Mouse (Mus musculus) left cerebral cortex, postnatal 14 days (tissue): Measurements from ENCODE around the gene Cyp2c70. TPM values are rescaled to one million over a fixed set of nuclear protein-coding genes. Genes with fewer than 3 reads are reported as not detected.

Experiments used
- total RNA-seq, 2 experiments: library from RNA; stranded (reverse); gene quantifications; 2 replicates each; pipeline ENCODE4 v1.2.3; 2021

The Cyp2c70 gene
- total RNA-seq, 2 experiments from 2014 or later = 2.4 to 3.0 TPM

Other genes with a start within 250 kb of the Cyp2c70 start
- not detected for gene Cyp2c37, start 194.9 kb downstream of the Cyp2c70 start, total RNA-seq
- gene Cyp2c54, start 113.5 kb downstream of the Cyp2c70 start, total RNA-seq = not detected
- not detected for gene Cyp2c50, start 97.6 kb downstream of the Cyp2c70 start, total RNA-seq
- 10 to 100 TPM; 16.6 to 16.9 TPM for gene Pdlim1, start 84.5 kb upstream of the Cyp2c70 start, total RNA-seq